Mouse (Mus musculus) midbrain, postnatal 0 days (tissue): ENCODE data around the gene Hyal4. TPM values are rescaled to one million over a fixed set of nuclear protein-coding genes. Genes with fewer than 3 reads are reported as not detected.

Experiments used
- ATAC-seq: fragments of 200-750 bp; cut with Nextera tagmentation; 2 replicates; pipeline ENCODE4 v1.8.0; 2017; ENCODE audit warnings: moderate number of reproducible peaks, mild to moderate bottlenecking, moderate TSS enrichment, moderate library complexity; ENCODE audit not compliant: low FRiP score
- DNase-seq: peaks from one replicate; pipeline ENCODE4 v3.0.0-alpha.2; 2015; ENCODE audit warnings: low spot score
- H3K27ac ChIP-seq: fragments of 300-500 bp; sonication (generic); 2 replicates; pipeline ENCODE4 v1.5.1; 2014; ENCODE audit warnings: low read depth, mild to moderate bottlenecking, low read length, mixed read lengths
- H3K27me3 ChIP-seq: fragments of 300-500 bp; sonication (generic); 2 replicates; pipeline ENCODE4 v1.6.1; 2014; ENCODE audit warnings: low read length, control low read depth, mixed read lengths; ENCODE audit not compliant: insufficient read depth
- H3K36me3 ChIP-seq: fragments of 300-500 bp; sonication (generic); 2 replicates; pipeline ENCODE4 v1.6.1; 2014; ENCODE audit warnings: low read length, control low read depth, mixed read lengths; ENCODE audit not compliant: insufficient read depth
- H3K4me1 ChIP-seq: fragments of 300-500 bp; sonication (generic); 2 replicates; pipeline ENCODE4 v1.6.1; 2014; ENCODE audit warnings: mild to moderate bottlenecking, control low read depth, antibody characterized with exemption, low read length, mixed read lengths; ENCODE audit not compliant: insufficient read depth
- H3K4me2 ChIP-seq: fragments of 300-500 bp; sonication (generic); 2 replicates; pipeline ENCODE4 v1.6.1; 2014; ENCODE audit warnings: low read depth, mild to moderate bottlenecking, low read length, mixed read lengths; ENCODE audit not compliant: poor library complexity, severe bottlenecking
- H3K4me3 ChIP-seq: fragments of 300-500 bp; sonication (generic); 2 replicates; pipeline ENCODE4 v1.5.1; 2014; ENCODE audit warnings: low read depth, mild to moderate bottlenecking, low read length, moderate library complexity
- H3K9ac ChIP-seq: fragments of 300-500 bp; sonication (generic); replicated peaks from 2 replicates; pipeline ENCODE4 v1.6.1; 2014; ENCODE audit warnings: mild to moderate bottlenecking, low read length, moderate library complexity, mixed read lengths; ENCODE audit not compliant: poor library complexity, severe bottlenecking
- H3K9me3 ChIP-seq: fragments of 300-500 bp; sonication (generic); 2 replicates; pipeline ENCODE4 v1.6.1; 2016; ENCODE audit warnings: low read length, control low read depth
- CTCF ChIP-seq: IDR thresholded peaks from 2 replicates; pipeline ENCODE4 v1.5.1; 2016; ENCODE audit warnings: antibody characterized with exemption, mild to moderate bottlenecking
- WGBS: fragments of 180-500 bp; shearing (Covaris S2); extraction: QIAGEN DNeasy Blood & Tissue Kit; methylation state at CpG from one replicate; pipeline ENCODE4 v1.1.7; 2014; 5-methylcytosine and 5-hydroxymethylcytosine counted together
- polyA plus RNA-seq: library from polyadenylated mRNA; unstranded; fragments of >200 nt; fragmentation: Nextera tagmentation; extraction: Ambion mirVana; gene quantifications from 2 replicates; pipeline ENCODE4 v1.2.1, GENCODE M21; 2015
- total RNA-seq: library from RNA; depleted of rRNA; stranded (reverse); fragments of >200 nt; gene quantifications from 2 replicates; pipeline ENCODE4 v1.2.3, GENCODE M21; 2014; rRNA removed

Gene Hyal4
- total and polyA plus RNA-seq, 2 experiments from 2014 or later, result not detected

- 90% methylated on average over 6 of the region's 6 CpGs for WGBS
- no peak for TF ChIP-seq CTCF
- ATAC-seq (no peak), DNase-seq (no peak)
- H3K4me3 ChIP-seq, result no peak overlapping the region
- no peaks in the 10 kb centered on the region for H3K27me3 ChIP-seq
- H3K9me3 ChIP-seq, result no peaks in the 10 kb centered on the region
- H3K4me1 ChIP-seq, result no peaks in the 10 kb centered on the region
- no peaks in the 10 kb centered on the region for H3K36me3 ChIP-seq
- no peak overlapping the region for H3K4me2 ChIP-seq
- H3K9ac ChIP-seq, result no peak overlapping the region
- H3K27ac ChIP-seq, result no peak overlapping the region
Measured at GRCm38 (mm10) chr6:24734565-24734964, 13.6 kb upstream of the Hyal4 start.

GRCm38 (mm10) chr6:24759281-24759680 is 11.2 kb downstream of the Hyal4 start:
- no peak for DNase-seq
- TF ChIP-seq CTCF, result no peak
- Histone ChIP-seq H3K27ac (no peak overlapping the region), H3K27me3 (no peaks in the 10 kb centered on the region), H3K9ac (no peak overlapping the region), H3K4me3 (no peak overlapping the region), H3K4me2 (no peak overlapping the region), H3K4me1 (no peaks in the 10 kb centered on the region), H3K36me3 (no peaks in the 10 kb centered on the region), H3K9me3 (no peaks in the 10 kb centered on the region)
- WGBS, result 93% methylated on average over 3 of the region's 3 CpGs
- ATAC-seq, result no peak

DNA sequence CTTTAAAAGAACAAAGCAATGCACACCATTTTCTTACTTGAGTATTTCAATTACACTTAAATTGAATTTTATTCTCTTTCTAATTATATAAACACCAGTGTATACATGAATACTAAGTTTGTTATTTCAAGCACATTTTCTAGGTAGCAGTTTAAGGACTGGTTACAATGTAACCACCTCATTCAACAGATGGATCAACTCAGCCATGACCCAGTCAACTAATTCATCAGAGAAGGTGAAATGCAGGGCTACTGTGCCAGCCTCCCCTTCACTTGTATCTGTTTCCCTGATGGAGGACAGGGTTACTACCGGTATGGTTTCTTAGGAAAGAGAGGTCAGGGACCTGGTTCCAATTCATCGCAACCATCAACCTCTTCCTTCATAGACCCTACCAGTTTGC is 18.1 kb downstream of the Hyal4 start:
- DNase-seq, result no peak
- no peak overlapping the region for H3K9ac ChIP-seq
- H3K4me3 ChIP-seq, result no peak overlapping the region
- no peaks in the 10 kb centered on the region for H3K36me3 ChIP-seq
- no peak overlapping the region for H3K27ac ChIP-seq
- 90% methylated on average over 2 of the region's 2 CpGs for WGBS
- H3K9me3 ChIP-seq, result no peaks in the 10 kb centered on the region
- no peak for TF ChIP-seq CTCF
- no peak for ATAC-seq
- no peak overlapping the region for H3K4me2 ChIP-seq
- H3K27me3 ChIP-seq, result no peaks in the 10 kb centered on the region
- H3K4me1 ChIP-seq, result no peaks in the 10 kb centered on the region

GRCm38 (mm10) chr6:24779182-24779581 is 31.1 kb downstream of the Hyal4 start:
- no peaks in the 10 kb centered on the region for H3K36me3 ChIP-seq
- DNase-seq (no peak), ATAC-seq (no peak)
- no peaks in the 10 kb centered on the region for H3K4me1 ChIP-seq
- no peaks in the 10 kb centered on the region for H3K9me3 ChIP-seq
- H3K4me2 ChIP-seq, result no peak overlapping the region
- 66% methylated on average over 2 of the region's 2 CpGs for WGBS
- no peak for TF ChIP-seq CTCF
- no peak overlapping the region for H3K27ac ChIP-seq
- H3K9ac ChIP-seq, result no peak overlapping the region
- H3K4me3 ChIP-seq, result no peak overlapping the region
- no peaks in the 10 kb centered on the region for H3K27me3 ChIP-seq

DNA sequence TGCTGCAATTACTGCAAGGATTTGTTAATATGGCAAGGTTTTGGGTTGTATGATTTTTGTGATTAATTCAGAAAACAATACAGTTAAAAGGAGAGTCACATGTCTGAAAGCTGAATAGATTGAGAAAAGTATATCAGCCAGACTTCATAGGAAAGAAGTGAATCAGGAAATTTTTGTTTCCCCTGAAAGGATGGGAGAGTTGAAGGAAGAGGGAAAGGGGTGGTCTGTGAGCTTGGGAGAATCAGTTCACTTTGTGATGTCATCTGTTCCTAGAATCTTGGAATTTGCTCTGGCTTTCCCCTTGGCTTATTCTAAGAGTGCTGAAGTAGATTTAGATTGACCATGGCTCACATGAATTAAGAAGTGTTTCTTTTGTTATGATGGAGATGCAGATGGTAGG is 42.8 kb downstream of the Hyal4 start, which contains the start of gene Spam1:
Gene Spam1 (plus strand): TSS at position 301 of the 400 bp plus-strand sequence.
- no peak for ATAC-seq
- Histone ChIP-seq H3K36me3 (no peaks in the 10 kb centered on the region), H3K4me1 (no peaks in the 10 kb centered on the region), H3K27me3 (no peaks in the 10 kb centered on the region), H3K9me3 (no peaks in the 10 kb centered on the region), H3K4me3 (no peak within 1 kb of the TSS), H3K4me2 (no peak within 1 kb of the TSS), H3K9ac (no peak within 1 kb of the TSS), H3K27ac (no peak within 1 kb of the TSS)
- TF ChIP-seq CTCF, result no peak
- no peak for DNase-seq

Other genes starting within 250 kb of the Hyal4 start
- gene Iqub, start 233.3 kb upstream of the Hyal4 start, total RNA-seq, result 1.5 and 1.8 TPM in 2 replicates
- 0.70 and 0.86 TPM in 2 replicates for gene Iqub, start 233.3 kb upstream of the Hyal4 start, polyA plus RNA-seq
- gene Ndufa5, start 220.3 kb upstream of the Hyal4 start, total RNA-seq, result 34.2 and 53.8 TPM in 2 replicates
- gene Ndufa5, start 220.3 kb upstream of the Hyal4 start, polyA plus RNA-seq, result 533 and 553 TPM in 2 replicates
- not detected in 2 replicates for gene Asb15, start 220.2 kb upstream of the Hyal4 start, total RNA-seq
- 0.05 TPM in 1 of 2 replicates, not detected in the other for gene Asb15, start 220.2 kb upstream of the Hyal4 start, polyA plus RNA-seq
- not detected in 2 replicates for gene Lmod2, start 150.6 kb upstream of the Hyal4 start, total RNA-seq
- not detected in 2 replicates for gene Lmod2, start 150.6 kb upstream of the Hyal4 start, polyA plus RNA-seq
- gene Wasl, start 83.3 kb upstream of the Hyal4 start, total RNA-seq, result 21.4 and 26.2 TPM in 2 replicates
- gene Wasl, start 83.3 kb upstream of the Hyal4 start, polyA plus RNA-seq, result 46.8 and 55.2 TPM in 2 replicates
- gene Hyal6, start 15.1 kb upstream of the Hyal4 start, total RNA-seq, result not detected in 2 replicates
- not detected in 2 replicates for gene Hyal6, start 15.1 kb upstream of the Hyal4 start, polyA plus RNA-seq
- not detected in 2 replicates for gene Spam1, start 42.9 kb downstream of the Hyal4 start, total RNA-seq
- gene Spam1, start 42.9 kb downstream of the Hyal4 start, polyA plus RNA-seq, result not detected in 2 replicates
- gene Hyal5, start 109.7 kb downstream of the Hyal4 start, total RNA-seq, result not detected in 2 replicates
- not detected in 2 replicates for gene Hyal5, start 109.7 kb downstream of the Hyal4 start, polyA plus RNA-seq
- 20.8 and 21.1 TPM in 2 replicates for gene Tmem229a, start 208.0 kb downstream of the Hyal4 start, total RNA-seq
- gene Tmem229a, start 208.0 kb downstream of the Hyal4 start, polyA plus RNA-seq, result 5.1 and 5.7 TPM in 2 replicates